Mouse (Mus musculus) heart, embryonic 16.5 days (tissue): ENCODE measurements around the gene Klhl26. TPM values are rescaled to one million over a fixed set of nuclear protein-coding genes. Genes with fewer than 3 reads are reported as not detected.

Experiments used
- polyA plus RNA-seq: library from polyadenylated mRNA; unstranded; fragments of >200 nt; fragmentation: Nextera tagmentation; extraction: Ambion mirVana; gene quantifications from 2 replicates; pipeline ENCODE4 v1.2.1, GENCODE M21; 2015

Klhl26 gene
- polyA plus RNA-seq, 1 experiment from 2014 or later, result 9.9 TPM

Other genes with a start within 250 kb of the Klhl26 start
- gene Sugp2, start 242.7 kb downstream of the Klhl26 start, polyA plus RNA-seq, result 25.7 and 28.1 TPM in 2 replicates
- 19.6 and 22.1 TPM in 2 replicates for gene Armc6, start 242.5 kb downstream of the Klhl26 start, polyA plus RNA-seq
- 26.6 and 30.2 TPM in 2 replicates for gene Homer3, start 194.1 kb downstream of the Klhl26 start, polyA plus RNA-seq
- 34.1 and 34.2 TPM in 2 replicates for gene Ddx49, start 174.5 kb downstream of the Klhl26 start, polyA plus RNA-seq
- gene Cope, start 174.4 kb downstream of the Klhl26 start, polyA plus RNA-seq, result 326 and 334 TPM in 2 replicates
- 1.3 TPM in 2 replicates for gene Cers1, start 161.2 kb downstream of the Klhl26 start, polyA plus RNA-seq
- 0.45 and 1.4 TPM in 2 replicates for gene Gdf1, start 147.2 kb downstream of the Klhl26 start, polyA plus RNA-seq
- 7.9 and 9.7 TPM in 2 replicates for gene Upf1, start 123.7 kb downstream of the Klhl26 start, polyA plus RNA-seq
- gene Comp, start 103.4 kb downstream of the Klhl26 start, polyA plus RNA-seq, result 3.0 and 4.3 TPM in 2 replicates
- gene Crtc1, start 37.4 kb downstream of the Klhl26 start, polyA plus RNA-seq, result 10.2 and 10.7 TPM in 2 replicates
- 0.13 and 0.41 TPM in 2 replicates for gene Tmem59l, start 10.4 kb upstream of the Klhl26 start, polyA plus RNA-seq
- 3.2 and 17.8 TPM in 2 replicates for gene Crlf1, start 16.2 kb upstream of the Klhl26 start, polyA plus RNA-seq
- gene Rex1bd, start 29.8 kb upstream of the Klhl26 start, polyA plus RNA-seq, result 122 and 129 TPM in 2 replicates
- 691 and 770 TPM in 2 replicates for gene Uba52, start 33.8 kb upstream of the Klhl26 start, polyA plus RNA-seq
- gene Fkbp8, start 50.8 kb upstream of the Klhl26 start, polyA plus RNA-seq, result 273 and 275 TPM in 2 replicates
- gene Kxd1, start 51.0 kb upstream of the Klhl26 start, polyA plus RNA-seq, result 74.4 and 77.6 TPM in 2 replicates
- gene Ell, start 62.5 kb upstream of the Klhl26 start, polyA plus RNA-seq, result 14.0 and 15.4 TPM in 2 replicates
- 111 and 117 TPM in 2 replicates for gene Isyna1, start 117.4 kb upstream of the Klhl26 start, polyA plus RNA-seq
- 68.4 and 69.5 TPM in 2 replicates for gene Ssbp4, start 131.9 kb upstream of the Klhl26 start, polyA plus RNA-seq
- 1.8 and 2.3 TPM in 2 replicates for gene Lrrc25, start 139.2 kb upstream of the Klhl26 start, polyA plus RNA-seq
- 1.2 and 1.6 TPM in 2 replicates for gene Gdf15, start 155.5 kb upstream of the Klhl26 start, polyA plus RNA-seq
- 35.5 and 36.7 TPM in 2 replicates for gene Pgpep1, start 183.4 kb upstream of the Klhl26 start, polyA plus RNA-seq
- gene Lsm4, start 196.3 kb upstream of the Klhl26 start, polyA plus RNA-seq, result 252 and 258 TPM in 2 replicates
- 58.7 and 59.3 TPM in 2 replicates for gene Jund, start 222.0 kb upstream of the Klhl26 start, polyA plus RNA-seq
- 0.05 TPM in 1 of 2 replicates, not detected in the other for gene Iqcn, start 226.5 kb upstream of the Klhl26 start, polyA plus RNA-seq
- gene Gm3336, start 241.6 kb upstream of the Klhl26 start, polyA plus RNA-seq, result not detected in 2 replicates
- gene Pde4c, start 246.8 kb upstream of the Klhl26 start, polyA plus RNA-seq, result 0.38 and 0.55 TPM in 2 replicates